Mouse (Mus musculus) kidney, adult 2 months (tissue): ENCODE results near the gene Rabepk.
A peak's percentile ranks its signal among the peaks of the same experiment; 100 is the strongest.

Source experiments
- CTCF ChIP-seq: fragments of 200-500 bp; conservative IDR thresholded peaks from 2 replicates; pipeline ENCODE4 v1.5.1; 2011; ENCODE audit warnings: low read depth, mild to moderate bottlenecking, control low read depth, low read length, moderate library complexity, mixed read lengths; ENCODE audit not compliant: insufficient read depth, insufficient read length
- POLR2A ChIP-seq: fragments of 200-500 bp; IDR thresholded peaks from one replicate; pipeline ENCODE4 v1.6.1; 2011; ENCODE audit warnings: low read depth, low read length, control low read depth

DNA sequence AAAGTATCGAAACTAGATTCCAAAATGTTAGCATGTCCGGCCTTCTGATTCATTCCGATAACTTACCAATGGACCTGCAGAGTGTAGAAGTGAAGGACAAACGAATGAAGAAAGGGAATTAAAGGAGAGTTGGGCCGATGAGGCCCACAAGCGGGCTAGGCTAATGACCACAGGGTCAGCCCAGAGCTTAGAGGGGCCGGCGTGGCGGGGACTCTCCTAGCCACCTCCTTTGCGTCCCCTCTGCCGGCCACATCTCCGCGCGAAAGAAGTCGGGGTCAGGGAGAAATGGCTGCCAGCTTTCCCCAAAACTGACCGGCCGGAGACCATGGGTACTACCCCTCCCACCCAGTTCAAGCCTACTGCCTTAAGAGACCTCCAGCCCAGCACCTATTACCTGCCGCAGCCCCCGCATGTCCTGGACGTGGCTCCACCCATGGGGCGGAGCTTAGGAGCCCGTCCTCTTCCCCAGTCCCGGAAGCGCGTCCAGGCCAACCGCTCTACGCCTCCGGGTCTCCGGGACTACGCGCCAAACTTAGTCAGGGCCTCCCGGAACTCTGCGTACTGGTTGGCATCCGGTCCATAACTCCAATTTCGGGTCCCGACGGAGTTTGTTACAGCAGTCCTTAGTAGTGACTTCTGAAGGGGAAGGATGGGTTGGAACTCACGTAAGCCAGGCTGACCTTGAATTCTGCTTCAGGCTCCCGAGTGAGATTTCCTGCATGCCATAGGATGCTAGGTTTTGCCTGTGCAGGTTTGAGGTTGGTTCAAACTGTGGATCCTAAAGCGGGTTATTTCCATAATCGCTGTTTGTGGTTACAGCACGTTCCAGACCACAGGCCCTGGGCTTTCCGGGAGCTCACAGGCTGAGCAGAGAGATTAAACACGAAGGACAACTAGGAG, at the start of gene Rabepk:
- no peak for TF ChIP-seq CTCF
- peak; percentile 68 for TF ChIP-seq POLR2A
